Mouse (Mus musculus) lung, embryonic 14.5 days (tissue): ENCODE measurements at regions not wholly inside any gene's neighbourhood (a gene's known extent, or its start where the extent isn't known, plus 50 kb on each side); places are given as distances from the start of the nearest gene placed in this dataset.

Experiments used
- ATAC-seq: fragments of 200-750 bp; cut with Nextera tagmentation; 2 replicates; pipeline ENCODE4 v1.8.0; 2017; ENCODE audit warnings: mild to moderate bottlenecking, moderate TSS enrichment, moderate library complexity; ENCODE audit not compliant: insufficient read depth
- DNase-seq: peaks from one replicate; pipeline ENCODE4 v3.0.0-alpha.2; 2015
- H3K27ac ChIP-seq: fragments of 300-500 bp; sonication (generic); 2 replicates; pipeline ENCODE4 v1.5.1; 2014; ENCODE audit warnings: low read depth, mild to moderate bottlenecking, moderate library complexity
- H3K27me3 ChIP-seq: fragments of 300-500 bp; sonication (generic); 2 replicates; pipeline ENCODE4 v1.6.1; 2014; ENCODE audit warnings: low read length, control low read depth; ENCODE audit not compliant: insufficient read depth
- H3K36me3 ChIP-seq: fragments of 300-500 bp; sonication (generic); 2 replicates; pipeline ENCODE4 v1.6.1; 2014; ENCODE audit warnings: control low read depth; ENCODE audit not compliant: insufficient read depth
- H3K4me1 ChIP-seq: fragments of 300-500 bp; sonication (generic); 2 replicates; pipeline ENCODE4 v1.6.1; 2014; ENCODE audit warnings: antibody characterized with exemption, control low read depth; ENCODE audit not compliant: insufficient read depth
- H3K4me2 ChIP-seq: fragments of 300-500 bp; sonication (generic); 2 replicates; pipeline ENCODE4 v1.6.1; 2014; ENCODE audit warnings: mild to moderate bottlenecking
- H3K4me3 ChIP-seq: fragments of 300-500 bp; sonication (generic); 2 replicates; pipeline ENCODE4 v1.5.1; 2014; ENCODE audit warnings: low read depth, low read length
- H3K9ac ChIP-seq: fragments of 300-500 bp; sonication (generic); 2 replicates; pipeline ENCODE4 v1.6.1; 2014
- H3K9me3 ChIP-seq: fragments of 300-500 bp; sonication (generic); 2 replicates; pipeline ENCODE4 v1.6.1; 2016; ENCODE audit warnings: low read depth, low read length, control low read depth
- CTCF ChIP-seq: IDR thresholded peaks from 2 replicates; pipeline ENCODE4 v1.5.1; 2016; ENCODE audit warnings: antibody characterized with exemption, low read depth
- WGBS: fragments of 180-500 bp; shearing (Covaris S2); extraction: QIAGEN DNeasy Blood & Tissue Kit; methylation state at CpG from one replicate; pipeline ENCODE4 v1.1.7; 2014; 5-methylcytosine and 5-hydroxymethylcytosine counted together

DNA sequence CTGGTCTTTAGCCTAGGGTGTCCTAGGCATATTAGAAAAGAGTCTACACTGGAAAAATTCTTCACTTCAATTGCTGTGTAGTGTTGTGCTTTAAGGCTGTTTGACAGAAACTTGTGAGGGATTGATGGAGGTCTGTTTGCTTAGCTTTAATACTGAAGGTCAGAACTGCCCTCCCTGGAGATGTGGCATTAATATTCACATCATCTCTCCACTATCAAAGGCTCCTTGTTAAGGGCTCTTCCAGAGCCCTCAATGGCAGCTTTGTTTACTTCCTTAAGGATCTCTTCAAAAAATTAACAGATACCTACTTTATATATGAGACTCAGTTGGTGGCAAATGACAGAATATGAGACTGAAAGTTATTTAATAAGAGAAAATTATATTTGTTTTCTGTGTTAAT is 294.4 kb downstream of the Cdh11 start:
- DNase-seq, result no peak
- no peaks in the 10 kb centered on the region for H3K27me3 ChIP-seq
- no peak overlapping the region for H3K4me3 ChIP-seq
- H3K27ac ChIP-seq, result no peak overlapping the region
- H3K4me1 ChIP-seq, result no peaks in the 10 kb centered on the region
- H3K36me3 ChIP-seq, result no peaks in the 10 kb centered on the region
- no peak for TF ChIP-seq CTCF
- H3K9me3 ChIP-seq, result no peaks in the 10 kb centered on the region
- H3K4me2 ChIP-seq, result no peak overlapping the region
- no peak overlapping the region for H3K9ac ChIP-seq
- ATAC-seq, result no peak

DNA sequence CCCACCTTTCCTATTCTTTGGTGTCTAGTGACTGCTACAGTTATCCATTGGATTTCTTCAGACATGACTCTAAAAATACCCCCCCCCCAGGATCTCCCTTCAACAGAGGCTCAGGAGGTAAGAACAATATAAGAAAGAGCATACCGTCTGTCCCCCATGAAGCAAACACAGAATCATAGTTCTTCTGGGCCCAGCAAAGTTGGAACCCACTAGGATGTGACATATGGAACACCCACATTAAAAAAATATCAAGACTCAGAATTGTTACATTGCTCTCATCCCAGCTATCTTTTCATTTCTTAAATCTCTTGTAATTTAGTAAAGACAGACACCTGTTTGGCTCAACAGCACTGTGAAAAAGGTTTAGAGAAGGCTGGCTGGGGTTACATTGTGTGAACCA is 297.2 kb downstream of the Cdh11 start:
- TF ChIP-seq CTCF, result no peak
- Histone ChIP-seq H3K27me3 (no peaks in the 10 kb centered on the region), H3K4me2 (no peak overlapping the region), H3K9me3 (no peaks in the 10 kb centered on the region), H3K27ac (no peak overlapping the region), H3K9ac (no peak overlapping the region), H3K4me1 (no peaks in the 10 kb centered on the region), H3K36me3 (no peaks in the 10 kb centered on the region), H3K4me3 (no peak overlapping the region)
- no peak for DNase-seq
- WGBS, result 97% methylated on average over 1 of the region's 1 CpGs
- ATAC-seq, result no peak

DNA sequence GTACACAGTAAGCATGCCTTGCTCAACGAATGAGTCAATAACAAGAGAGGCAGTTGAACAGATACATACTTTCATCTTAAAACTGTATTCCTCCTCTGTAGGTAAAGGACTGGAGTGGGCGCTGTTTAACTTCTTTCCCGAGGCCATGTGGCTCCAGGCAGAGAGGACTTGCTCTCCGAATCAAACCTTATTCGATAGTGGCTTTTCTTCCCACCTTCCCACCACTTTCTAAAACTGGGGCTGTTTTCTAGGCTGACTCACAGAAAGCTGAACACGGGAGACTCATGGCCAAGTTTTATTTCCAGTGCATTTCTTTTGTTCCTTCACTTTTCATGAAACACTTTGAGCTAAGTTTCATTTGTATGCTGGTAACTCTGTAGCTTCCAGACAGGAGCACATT is 297.6 kb downstream of the Cdh11 start:
- 78% methylated on average over 6 of the region's 6 CpGs for WGBS
- no peak overlapping the region for H3K4me2 ChIP-seq
- no peak overlapping the region for H3K9ac ChIP-seq
- H3K36me3 ChIP-seq, result no peaks in the 10 kb centered on the region
- ATAC-seq (no peak), DNase-seq (no peak)
- no peaks in the 10 kb centered on the region for H3K27me3 ChIP-seq
- no peaks in the 10 kb centered on the region for H3K4me1 ChIP-seq
- TF ChIP-seq CTCF, result no peak
- no peak overlapping the region for H3K27ac ChIP-seq
- H3K4me3 ChIP-seq, result no peak overlapping the region
- no peaks in the 10 kb centered on the region for H3K9me3 ChIP-seq

- H3K9ac ChIP-seq, result no peak overlapping the region
- no peak overlapping the region for H3K27ac ChIP-seq
- H3K9me3 ChIP-seq, result no peaks in the 10 kb centered on the region
- no peak for TF ChIP-seq CTCF
- no peak overlapping the region for H3K4me2 ChIP-seq
- ATAC-seq (no peak), DNase-seq (no peak)
- H3K4me1 ChIP-seq, result no peaks in the 10 kb centered on the region
- 90% methylated on average over 12 of the region's 12 CpGs for WGBS
- H3K36me3 ChIP-seq, result no peaks in the 10 kb centered on the region
- no peak overlapping the region for H3K4me3 ChIP-seq
- no peaks in the 10 kb centered on the region for H3K27me3 ChIP-seq
Observed at GRCm38 (mm10) chr8:102475166-102475802, 310.2 kb downstream of the Cdh11 start.

DNA sequence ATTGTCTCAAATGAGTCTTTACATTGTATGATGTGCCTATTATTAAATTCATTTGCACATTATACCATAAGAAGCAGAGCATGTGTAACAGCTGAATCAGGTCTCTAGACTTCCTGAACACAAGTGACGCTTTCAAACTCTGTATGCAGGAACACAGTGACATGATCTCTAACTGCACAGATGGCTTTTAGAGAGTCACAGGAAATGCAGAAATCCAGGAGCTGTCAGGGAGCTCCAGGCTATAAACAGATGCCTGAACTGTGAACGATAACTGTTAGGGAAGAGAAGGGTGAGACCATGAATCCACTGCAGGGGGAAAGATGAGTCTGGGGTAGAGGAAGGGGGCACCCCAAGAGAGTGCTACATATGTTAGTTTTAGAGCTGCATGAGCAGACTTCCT is 311.2 kb downstream of the Cdh11 start:
- Histone ChIP-seq H3K9ac (no peak overlapping the region), H3K27ac (no peak overlapping the region), H3K4me3 (no peak overlapping the region), H3K4me1 (no peaks in the 10 kb centered on the region), H3K27me3 (no peaks in the 10 kb centered on the region), H3K36me3 (no peaks in the 10 kb centered on the region), H3K4me2 (no peak overlapping the region), H3K9me3 (no peaks in the 10 kb centered on the region)
- ATAC-seq (no peak), DNase-seq (no peak)
- TF ChIP-seq CTCF, result no peak
- WGBS, result 35% methylated on average over 2 of the region's 2 CpGs

- Histone ChIP-seq H3K4me2 (no peak overlapping the region), H3K9ac (no peak overlapping the region), H3K4me1 (no peaks in the 10 kb centered on the region), H3K27ac (no peak overlapping the region), H3K9me3 (no peaks in the 10 kb centered on the region), H3K36me3 (no peaks in the 10 kb centered on the region), H3K4me3 (no peak overlapping the region), H3K27me3 (no peaks in the 10 kb centered on the region)
- WGBS, result 90% methylated on average over 1 of the region's 1 CpGs
- DNase-seq, result no peak
- no peak for TF ChIP-seq CTCF
- ATAC-seq, result no peak
Observed at GRCm38 (mm10) chr8:102471352-102471751, 314.1 kb downstream of the Cdh11 start.

DNA sequence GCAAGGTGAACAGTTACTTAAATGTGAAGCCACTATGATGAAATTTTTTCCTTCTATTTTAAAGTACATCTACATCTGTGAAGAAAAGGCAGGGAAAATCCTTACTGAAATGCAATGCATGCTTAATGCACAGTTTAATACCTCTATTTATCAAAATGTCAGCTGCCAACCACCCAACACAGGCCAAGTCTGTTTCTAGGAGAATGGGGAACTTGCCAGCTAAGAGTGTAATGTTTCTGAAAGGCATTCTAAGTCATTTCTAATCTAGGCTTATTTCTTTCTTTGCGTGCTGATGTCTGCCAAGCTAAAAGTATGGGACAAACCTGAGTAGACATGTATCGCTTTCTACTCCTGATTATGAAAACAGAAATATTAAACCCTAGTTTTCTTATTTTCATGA is 322.8 kb downstream of the Cdh11 start:
- no peaks in the 10 kb centered on the region for H3K27me3 ChIP-seq
- H3K4me3 ChIP-seq, result no peak overlapping the region
- no peak for TF ChIP-seq CTCF
- H3K4me2 ChIP-seq, result no peak overlapping the region
- H3K27ac ChIP-seq, result no peak overlapping the region
- no peaks in the 10 kb centered on the region for H3K36me3 ChIP-seq
- no peaks in the 10 kb centered on the region for H3K4me1 ChIP-seq
- H3K9ac ChIP-seq, result no peak overlapping the region
- no peak for DNase-seq
- no peak for ATAC-seq
- no peaks in the 10 kb centered on the region for H3K9me3 ChIP-seq
- WGBS, result 93% methylated on average over 2 of the region's 2 CpGs

GRCm38 (mm10) chr8:102443006-102443405 is 342.4 kb downstream of the Cdh11 start:
- Histone ChIP-seq H3K9me3 (no peaks in the 10 kb centered on the region), H3K4me3 (no peak overlapping the region), H3K9ac (no peak overlapping the region), H3K27me3 (no peaks in the 10 kb centered on the region), H3K27ac (no peak overlapping the region), H3K36me3 (no peaks in the 10 kb centered on the region), H3K4me2 (no peak overlapping the region), H3K4me1 (no peaks in the 10 kb centered on the region)
- DNase-seq (peak; percentile 8), ATAC-seq (no peak)
- WGBS, result 64% methylated on average over 4 of the region's 4 CpGs
- no peak for TF ChIP-seq CTCF
